Mouse (Mus musculus) CH12.LX (cell line): ENCODE measurements around the gene BC034090. TPM values are rescaled to one million over a fixed set of nuclear protein-coding genes. Genes with fewer than 3 reads are reported as not detected.

Experiments
- DNase-seq: peaks from one replicate; pipeline ENCODE4 v3.0.0-alpha.2; 2013; ENCODE audit errors: extremely low read depth
- H3K27ac ChIP-seq: 2 replicates; pipeline ENCODE4 v1.5.1; 2012; ENCODE audit warnings: low read depth, mild to moderate bottlenecking, control low read depth, moderate library complexity; ENCODE audit not compliant: insufficient read depth
- H3K27me3 ChIP-seq: replicated peaks from 2 replicates; pipeline ENCODE3; 2012; ENCODE audit warnings: inconsistent platforms
- H3K36me3 ChIP-seq, 2 experiments: replicated peaks in 1 of 2; 2 replicates each; pipeline versions ENCODE3 to v1.6.1; 2012; ENCODE audit warnings: inconsistent platforms in 1 of 2, low read length in 1 of 2, mild to moderate bottlenecking in 1 of 2, mixed read lengths in 1 of 2, moderate library complexity in 1 of 2; ENCODE audit not compliant: control insufficient read depth in 1 of 2, insufficient read depth in 1 of 2
- H3K4me1 ChIP-seq, 2 experiments: 2 replicates each; pipeline ENCODE4 v1.6.1; 2012; ENCODE audit warnings: inconsistent platforms in 1 of 2, moderate library complexity in 1 of 2; ENCODE audit not compliant: insufficient read depth in 2 of 2, control insufficient read depth in 1 of 2
- H3K4me2 ChIP-seq: 2 replicates; pipeline ENCODE4 v1.6.1; 2012; ENCODE audit warnings: low read depth, mild to moderate bottlenecking, control low read depth; ENCODE audit not compliant: poor library complexity, insufficient read depth, severe bottlenecking
- H3K4me3 ChIP-seq, 3 experiments: fragments of 150-350 bp in 1 of 3; sonication (generic) in 1 of 3; replicated peaks in 1 of 3; 2 replicates each; pipeline versions ENCODE3 to v1.5.1; 2011 to 2012; ENCODE audit warnings: low read depth in 2 of 3, low read length in 2 of 3, mild to moderate bottlenecking in 2 of 3, moderate library complexity in 2 of 3, control low read depth in 1 of 3, improper control_type of control experiment in 1 of 3, inconsistent platforms in 1 of 3, mixed read lengths in 1 of 3; ENCODE audit not compliant: poor library complexity in 1 of 3
- H3K79me2 ChIP-seq: replicated peaks from 2 replicates; pipeline ENCODE4 v1.6.1; 2012; ENCODE audit warnings: mild to moderate bottlenecking, moderate library complexity; ENCODE audit not compliant: control insufficient read depth, poor library complexity, insufficient read depth, severe bottlenecking; ENCODE audit errors: extremely low read depth
- H3K9ac ChIP-seq: 2 replicates; pipeline ENCODE4 v1.6.1; 2012; ENCODE audit warnings: low read depth, mild to moderate bottlenecking, control low read depth, moderate library complexity; ENCODE audit not compliant: insufficient read depth
- H3K9me3 ChIP-seq: replicated peaks from 2 replicates; pipeline ENCODE3; 2012; ENCODE audit warnings: low read length, inconsistent platforms, mixed read lengths
- CHD1 ChIP-seq: IDR thresholded peaks from 2 replicates; pipeline ENCODE4 v1.6.1; 2012; ENCODE audit warnings: low read depth, low read length, improper control_type of control experiment, inconsistent platforms
- CTCF ChIP-seq, 2 experiments: IDR thresholded peaks in 1 of 2; conservative IDR thresholded peaks in 1 of 2; 2 replicates each; pipeline ENCODE4 v1.5.1; 2011 to 2012; ENCODE audit warnings: low read depth in 2 of 2, low read length in 2 of 2, improper control_type of control experiment in 1 of 2, inconsistent platforms in 1 of 2, mild to moderate bottlenecking in 1 of 2, moderate library complexity in 1 of 2
- IRF4 ChIP-seq: IDR thresholded peaks from 2 replicates; pipeline ENCODE4 v1.6.1; 2014; ENCODE audit warnings: low read depth, mild to moderate bottlenecking, inconsistent platforms, low read length, improper control_type of control experiment
- JUN ChIP-seq: IDR thresholded peaks from 2 replicates; pipeline ENCODE4 v1.6.1; 2011; ENCODE audit warnings: low read depth, mild to moderate bottlenecking, low read length, improper control_type of control experiment, moderate library complexity; ENCODE audit not compliant: insufficient read depth
- PAX5 ChIP-seq: IDR thresholded peaks from 2 replicates; pipeline ENCODE4 v1.6.1; 2012; ENCODE audit warnings: low read length, inconsistent platforms, mixed read lengths
- RAD21 ChIP-seq: IDR thresholded peaks from 2 replicates; pipeline ENCODE4 v1.6.1; 2011; ENCODE audit warnings: low read depth, mild to moderate bottlenecking, low read length, improper control_type of control experiment, moderate library complexity
- RCOR1 ChIP-seq: conservative IDR thresholded peaks from 2 replicates; pipeline ENCODE4 v1.6.1; 2012; ENCODE audit warnings: low read depth, mild to moderate bottlenecking, inconsistent platforms, low read length, improper control_type of control experiment
- SMC3 ChIP-seq: IDR thresholded peaks from 2 replicates; pipeline ENCODE4 v1.6.1; 2011; ENCODE audit warnings: low read depth, low read length, improper control_type of control experiment
- ZMIZ1 ChIP-seq: IDR thresholded peaks from 2 replicates; pipeline ENCODE4 v1.6.1; 2012; ENCODE audit warnings: low read depth, mild to moderate bottlenecking, inconsistent platforms, low read length, improper control_type of control experiment
- dilution Hi-C: fragments of 300-500 bp; cut with MboI; formaldehyde crosslinking; loops from 2 replicates; pipeline ENCODE4 v1.14.3; 2020; ENCODE audit warnings: low sequenced_read_pairs; ENCODE audit not compliant: extremely low pct_unique_long_range_greater_than_20kb, extremely low pct_ligation_motif_present
- in situ Hi-C: fragments of 300-500 bp; cut with MboI; formaldehyde crosslinking; loops from 3 replicates; pipeline ENCODE4 v1.14.3; 2019; ENCODE audit warnings: low sequenced_read_pairs, low pct_ligation_motif_present, low pct_unique_long_range_greater_than_20kb, mixed read lengths
- polyA plus RNA-seq: library from polyadenylated mRNA; unstranded; fragments of >175 nt; gene quantifications from 2 replicates; pipeline ENCODE4 v1.2.1, GENCODE M21; 2012; ENCODE audit warnings: low read depth; ENCODE audit not compliant: insufficient read length
- total RNA-seq, 2 experiments: library from RNA; depleted of rRNA; stranded (reverse); fragments of 300-350 nt in 1 of 2; fragments of >200 nt in 1 of 2; gene quantifications; 2 replicates each; pipeline ENCODE4 v1.2.3; 2012 to 2014

Gene BC034090
- total and polyA plus RNA-seq, 3 experiments: 1.6 to 4.6 (median 3.0) TPM

DNA sequence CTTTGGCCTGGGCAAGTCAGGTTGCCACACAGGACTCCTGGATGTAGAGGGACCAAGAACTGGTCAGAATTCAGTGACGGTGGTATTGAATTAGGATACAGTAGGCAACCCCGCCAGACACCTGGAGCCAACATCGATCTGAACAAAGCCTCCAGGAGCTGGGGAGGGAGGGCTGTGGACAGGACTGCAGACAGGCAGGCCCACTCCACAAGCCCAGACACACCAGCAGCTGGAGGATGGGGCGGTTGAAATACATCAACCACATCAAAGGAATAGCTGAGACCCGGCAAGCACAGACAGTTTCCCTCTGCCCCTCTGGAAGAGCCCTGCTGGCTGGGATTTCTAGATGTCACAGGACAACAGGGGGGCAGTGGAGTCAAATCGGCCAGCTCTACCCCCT is 27.4 kb downstream of the BC034090 start:
- Histone ChIP-seq H3K36me3 (peaks cover 0 to 40% of the 10 kb centered on the region in 2 experiments), H3K4me1 (peaks cover 3 to 7% of the 10 kb centered on the region in 2 experiments; a peak in 3 of 4 replicates), H3K27ac (no peak overlapping the region), H3K27me3 (no peaks in the 10 kb centered on the region), H3K4me3 (no peak overlapping the region), H3K79me2 (no peaks in the 10 kb centered on the region), H3K9ac (no peak overlapping the region), H3K4me2 (no peak overlapping the region), H3K9me3 (no peaks in the 10 kb centered on the region)
- dilution Hi-C loops (loop anchor here (25.0 kb wide), 1 partner anchor 180 kb away; no protein-coding TSS in a partner anchor), in situ Hi-C loops (loop anchor here (25.0 kb wide), 1 partner anchor 930 kb away; no protein-coding TSS in a partner anchor)
- DNase-seq: no peak
- no peak for TF ChIP-seq CHD1
- TF ChIP-seq IRF4: 0 out of 2 replicates have a peak, but pooled peaks have one; percentile 4

DNA sequence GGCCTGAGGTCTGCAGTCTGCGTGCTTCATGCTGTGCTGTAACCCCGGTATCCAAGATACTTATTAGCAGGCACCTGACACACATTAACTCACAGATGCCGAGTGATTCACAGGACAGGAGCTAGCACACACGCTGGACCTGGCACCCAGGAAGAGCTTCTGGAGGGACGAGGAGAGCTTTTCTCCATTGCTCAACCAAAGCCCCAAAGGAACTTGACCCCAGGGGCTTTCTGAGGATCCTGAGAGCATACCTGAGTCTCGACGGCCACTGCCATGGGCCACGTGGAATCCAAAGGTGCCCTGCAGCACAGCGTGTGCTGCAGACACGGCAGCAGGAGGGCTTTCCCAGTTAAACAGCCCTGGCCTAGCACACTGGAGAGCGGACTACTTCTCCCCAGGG is 27.9 kb downstream of the BC034090 start:
- Histone ChIP-seq H3K27me3 (no peaks in the 10 kb centered on the region), H3K27ac (no peak overlapping the region)
- no peak for TF ChIP-seq ZMIZ1
- TF ChIP-seq PAX5: no peak
- TF ChIP-seq, all 38 proteins: peak for 0
- Histone ChIP-seq H3K9me3 (no peaks in the 10 kb centered on the region), H3K4me1 (peaks cover 2 to 3% of the 10 kb centered on the region in 2 experiments; a peak in 3 of 4 replicates), H3K9ac (no peak overlapping the region), H3K79me2 (no peaks in the 10 kb centered on the region), H3K4me2 (no peak overlapping the region), H3K4me3 (no peak overlapping the region), H3K36me3 (peaks cover 0 to 40% of the 10 kb centered on the region in 2 experiments)
- no peak for DNase-seq
- dilution Hi-C loops: loop anchor here (25.0 kb wide), 1 partner anchor 179 kb away; no protein-coding TSS in a partner anchor
- in situ Hi-C loops: loop anchor here (25.0 kb wide), 1 partner anchor 929 kb away; no protein-coding TSS in a partner anchor

DNA sequence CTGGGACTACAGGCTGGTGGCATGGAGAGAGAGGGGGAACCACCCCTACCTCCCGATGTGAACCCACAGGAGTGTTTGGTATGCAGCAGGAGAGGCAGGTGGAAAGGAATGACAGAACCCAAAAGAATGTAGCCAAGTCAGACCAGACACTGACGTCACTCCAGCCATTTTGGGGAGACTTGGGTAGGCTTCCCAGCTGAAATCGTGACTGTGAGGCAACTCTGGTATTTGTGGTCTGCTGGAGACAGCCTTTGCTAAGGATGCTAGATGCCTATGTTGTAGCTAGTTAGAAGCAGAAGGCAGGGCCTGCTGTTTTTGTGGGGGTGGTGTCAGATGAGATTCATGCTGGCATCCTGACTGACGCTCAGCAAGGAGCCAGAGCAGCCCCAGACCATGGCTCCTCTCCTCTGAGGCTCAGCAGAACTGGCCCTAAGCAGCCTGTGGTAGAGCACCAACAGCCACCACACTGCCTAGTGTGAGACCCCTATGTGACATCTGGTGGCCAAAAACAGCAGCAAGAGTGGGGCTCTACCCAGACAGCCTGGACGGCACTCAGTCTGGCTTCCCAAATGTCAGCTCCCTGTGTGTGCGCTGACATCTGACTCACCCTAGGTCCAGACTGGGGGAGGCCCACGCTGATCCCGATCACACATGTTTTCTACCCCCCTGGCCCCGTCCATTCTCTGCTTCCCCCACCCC is 29.0 kb downstream of the BC034090 start:
- in situ Hi-C loops: loop anchor here (25.0 kb wide), 1 partner anchor 928 kb away; no protein-coding TSS in a partner anchor

More for the DNA sequence above, 29.0 kb downstream of the BC034090 start:
- Histone ChIP-seq H3K4me1 (peaks cover 0 to 3% of the 10 kb centered on the region in 2 experiments; a peak in 1 of 4 replicates), H3K27me3 (no peaks in the 10 kb centered on the region), H3K9me3 (no peaks in the 10 kb centered on the region), H3K9ac (no peak overlapping the region), H3K4me3 (no peak overlapping the region), H3K4me2 (no peak overlapping the region), H3K36me3 (peaks cover 0 to 35% of the 10 kb centered on the region in 2 experiments), H3K79me2 (no peaks in the 10 kb centered on the region), H3K27ac (no peak overlapping the region)
- TF ChIP-seq JUN (no peak), RCOR1 (no peak), RAD21 (peak; percentile 46), SMC3 (peak; percentile 74), CTCF (conservative IDR thresholded peaks at IDR 0.05 in 1 of 2, IDR thresholded peaks at IDR 0.05 in 1 of 2; ENCODE audit: low read depth in 2 of 2, low read length in 2 of 2) (peak in 1 of 2 experiments; percentile 57; a peak in 2 of 4 replicates)
- dilution Hi-C loops: loop anchor here (25.0 kb wide), 1 partner anchor 178 kb away; no protein-coding TSS in a partner anchor
- DNase-seq: no peak
